Mouse (Mus musculus) liver, embryonic 14.5 days (tissue): ENCODE measurements at regions not wholly inside any gene's neighbourhood (a gene's known extent, or its start where the extent isn't known, plus 50 kb on each side); places are given as distances from the start of the nearest gene placed in this dataset.

ENCODE experiments used
- CTCF ChIP-seq: IDR thresholded peaks from 2 replicates; pipeline ENCODE4 v1.5.1; 2016; ENCODE audit warnings: antibody characterized with exemption, low read depth, control low read depth
- EP300 ChIP-seq: IDR thresholded peaks from 2 replicates; pipeline ENCODE4 v1.6.1; 2016; ENCODE audit warnings: antibody characterized with exemption, low read depth

- TF ChIP-seq CTCF (no peak), EP300 (no peak)
Measured at GRCm38 (mm10) chr2:178676970-178677369, 246.6 kb downstream of the Cdh26 start.
